Mouse (Mus musculus) CH12.LX (cell line): ENCODE measurements at regions not wholly inside any gene's neighbourhood (a gene's known extent, or its start where the extent isn't known, plus 50 kb on each side); places are given as distances from the start of the nearest gene placed in this dataset.

ENCODE experiments used
- DNase-seq: peaks from one replicate; pipeline ENCODE4 v3.0.0-alpha.2; 2013; ENCODE audit errors: extremely low read depth
- H3K27ac ChIP-seq: 2 replicates; pipeline ENCODE4 v1.5.1; 2012; ENCODE audit warnings: low read depth, mild to moderate bottlenecking, control low read depth, moderate library complexity; ENCODE audit not compliant: insufficient read depth
- H3K27me3 ChIP-seq: replicated peaks from 2 replicates; pipeline ENCODE3; 2012; ENCODE audit warnings: inconsistent platforms
- H3K36me3 ChIP-seq, 2 experiments: replicated peaks in 1 of 2; 2 replicates each; pipeline versions ENCODE3 to v1.6.1; 2012; ENCODE audit warnings: inconsistent platforms in 1 of 2, low read length in 1 of 2, mild to moderate bottlenecking in 1 of 2, mixed read lengths in 1 of 2, moderate library complexity in 1 of 2; ENCODE audit not compliant: control insufficient read depth in 1 of 2, insufficient read depth in 1 of 2
- H3K4me1 ChIP-seq, 2 experiments: 2 replicates each; pipeline ENCODE4 v1.6.1; 2012; ENCODE audit warnings: inconsistent platforms in 1 of 2, moderate library complexity in 1 of 2; ENCODE audit not compliant: insufficient read depth in 2 of 2, control insufficient read depth in 1 of 2
- H3K4me2 ChIP-seq: 2 replicates; pipeline ENCODE4 v1.6.1; 2012; ENCODE audit warnings: low read depth, mild to moderate bottlenecking, control low read depth; ENCODE audit not compliant: poor library complexity, insufficient read depth, severe bottlenecking
- H3K4me3 ChIP-seq, 3 experiments: fragments of 150-350 bp in 1 of 3; sonication (generic) in 1 of 3; replicated peaks in 1 of 3; 2 replicates each; pipeline versions ENCODE3 to v1.5.1; 2011 to 2012; ENCODE audit warnings: low read depth in 2 of 3, low read length in 2 of 3, mild to moderate bottlenecking in 2 of 3, moderate library complexity in 2 of 3, control low read depth in 1 of 3, improper control_type of control experiment in 1 of 3, inconsistent platforms in 1 of 3, mixed read lengths in 1 of 3; ENCODE audit not compliant: poor library complexity in 1 of 3
- H3K79me2 ChIP-seq: replicated peaks from 2 replicates; pipeline ENCODE4 v1.6.1; 2012; ENCODE audit warnings: mild to moderate bottlenecking, moderate library complexity; ENCODE audit not compliant: control insufficient read depth, poor library complexity, insufficient read depth, severe bottlenecking; ENCODE audit errors: extremely low read depth
- H3K9ac ChIP-seq: 2 replicates; pipeline ENCODE4 v1.6.1; 2012; ENCODE audit warnings: low read depth, mild to moderate bottlenecking, control low read depth, moderate library complexity; ENCODE audit not compliant: insufficient read depth
- H3K9me3 ChIP-seq: replicated peaks from 2 replicates; pipeline ENCODE3; 2012; ENCODE audit warnings: low read length, inconsistent platforms, mixed read lengths
- CHD1 ChIP-seq: IDR thresholded peaks from 2 replicates; pipeline ENCODE4 v1.6.1; 2012; ENCODE audit warnings: low read depth, low read length, improper control_type of control experiment, inconsistent platforms
- E2F4 ChIP-seq: IDR thresholded peaks from 2 replicates; pipeline ENCODE4 v1.6.1; 2011; ENCODE audit warnings: low read depth, low read length, improper control_type of control experiment; ENCODE audit not compliant: insufficient replicate concordance
- EP300 ChIP-seq: IDR thresholded peaks from 2 replicates; pipeline ENCODE4 v1.6.1; 2011; ENCODE audit warnings: low read length, improper control_type of control experiment
- ETS1 ChIP-seq: conservative IDR thresholded peaks from 2 replicates; pipeline ENCODE4 v1.6.1; 2012; ENCODE audit warnings: low read depth, mild to moderate bottlenecking, inconsistent platforms, low read length, improper control_type of control experiment, moderate library complexity
- HCFC1 ChIP-seq: IDR thresholded peaks from 2 replicates; pipeline ENCODE4 v1.6.1; 2012; ENCODE audit warnings: low read depth, mild to moderate bottlenecking, inconsistent platforms, low read length, improper control_type of control experiment
- IRF4 ChIP-seq: IDR thresholded peaks from 2 replicates; pipeline ENCODE4 v1.6.1; 2014; ENCODE audit warnings: low read depth, mild to moderate bottlenecking, inconsistent platforms, low read length, improper control_type of control experiment
- JUN ChIP-seq: IDR thresholded peaks from 2 replicates; pipeline ENCODE4 v1.6.1; 2011; ENCODE audit warnings: low read depth, mild to moderate bottlenecking, low read length, improper control_type of control experiment, moderate library complexity; ENCODE audit not compliant: insufficient read depth
- MAFK ChIP-seq: IDR thresholded peaks from 2 replicates; pipeline ENCODE4 v1.6.1; 2011; ENCODE audit warnings: low read length, improper control_type of control experiment; ENCODE audit not compliant: insufficient replicate concordance
- MAZ ChIP-seq: IDR thresholded peaks from 2 replicates; pipeline ENCODE4 v1.6.1; 2012; ENCODE audit warnings: low read depth, mild to moderate bottlenecking, inconsistent platforms, low read length, improper control_type of control experiment, moderate library complexity
- MXI1 ChIP-seq: IDR thresholded peaks from 2 replicates; pipeline ENCODE4 v1.6.1; 2011; ENCODE audit warnings: mild to moderate bottlenecking, low read depth, low read length, improper control_type of control experiment
- PAX5 ChIP-seq: IDR thresholded peaks from 2 replicates; pipeline ENCODE4 v1.6.1; 2012; ENCODE audit warnings: low read length, inconsistent platforms, mixed read lengths
- POLR2AphosphoS2 ChIP-seq: IDR thresholded peaks from 2 replicates; pipeline ENCODE4 v1.6.1; 2011; ENCODE audit warnings: low read depth, low read length, improper control_type of control experiment
- RCOR1 ChIP-seq: conservative IDR thresholded peaks from 2 replicates; pipeline ENCODE4 v1.6.1; 2012; ENCODE audit warnings: low read depth, mild to moderate bottlenecking, inconsistent platforms, low read length, improper control_type of control experiment
- SIN3A ChIP-seq: IDR thresholded peaks from 2 replicates; pipeline ENCODE4 v1.6.1; 2012; ENCODE audit warnings: low read length, improper control_type of control experiment, inconsistent platforms
- SMC3 ChIP-seq: IDR thresholded peaks from 2 replicates; pipeline ENCODE4 v1.6.1; 2011; ENCODE audit warnings: low read depth, low read length, improper control_type of control experiment
- TCF12 ChIP-seq: IDR thresholded peaks from 2 replicates; pipeline ENCODE4 v1.6.1; 2014; ENCODE audit warnings: low read depth, mild to moderate bottlenecking, inconsistent platforms, low read length, improper control_type of control experiment
- UBTF ChIP-seq: IDR thresholded peaks from 2 replicates; pipeline ENCODE4 v1.6.1; 2012; ENCODE audit warnings: low read depth, mild to moderate bottlenecking, inconsistent platforms, low read length, improper control_type of control experiment, moderate library complexity
- USF1 ChIP-seq: IDR thresholded peaks from 2 replicates; pipeline ENCODE4 v1.6.1; 2014; ENCODE audit warnings: low read depth, mild to moderate bottlenecking, inconsistent platforms, low read length, improper control_type of control experiment
- ZKSCAN1 ChIP-seq: IDR thresholded peaks from 2 replicates; pipeline ENCODE4 v1.6.1; 2012; ENCODE audit warnings: low read depth, inconsistent platforms, low read length, improper control_type of control experiment, borderline replicate concordance
- ZMIZ1 ChIP-seq: IDR thresholded peaks from 2 replicates; pipeline ENCODE4 v1.6.1; 2012; ENCODE audit warnings: low read depth, mild to moderate bottlenecking, inconsistent platforms, low read length, improper control_type of control experiment
- ZNF384 ChIP-seq: IDR thresholded peaks from 2 replicates; pipeline ENCODE4 v1.6.1; 2012; ENCODE audit warnings: low read depth, low read length, improper control_type of control experiment, inconsistent platforms
- dilution Hi-C: fragments of 300-500 bp; cut with MboI; formaldehyde crosslinking; loops from 2 replicates; pipeline ENCODE4 v1.14.3; 2020; ENCODE audit warnings: low sequenced_read_pairs; ENCODE audit not compliant: extremely low pct_unique_long_range_greater_than_20kb, extremely low pct_ligation_motif_present
- in situ Hi-C: fragments of 300-500 bp; cut with MboI; formaldehyde crosslinking; loops from 3 replicates; pipeline ENCODE4 v1.14.3; 2019; ENCODE audit warnings: low sequenced_read_pairs, low pct_ligation_motif_present, low pct_unique_long_range_greater_than_20kb, mixed read lengths

DNA sequence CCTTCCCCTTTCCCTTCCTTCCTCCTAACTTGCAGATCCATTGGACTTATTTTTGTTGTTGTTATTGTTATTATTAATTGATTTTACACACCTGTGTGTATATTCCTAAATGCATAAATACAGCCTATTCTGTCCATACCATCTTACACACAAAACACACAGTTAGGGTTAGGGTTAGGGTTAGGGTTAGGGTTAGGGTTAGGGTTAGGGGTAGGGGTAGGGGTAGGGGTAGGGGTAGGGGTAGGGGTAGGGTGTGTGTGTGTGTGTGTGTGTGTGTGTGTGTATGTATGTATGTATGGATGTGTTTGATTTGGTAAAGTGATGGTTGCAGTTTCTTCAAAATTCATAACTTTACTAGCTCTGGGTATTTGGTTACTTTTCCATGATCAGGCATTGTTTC, 892.5 kb upstream of the Cdh18 start:
- Histone ChIP-seq H3K27ac (no peak overlapping the region), H3K9me3 (no peaks in the 10 kb centered on the region), H3K4me1 (no peaks in the 10 kb centered on the region), H3K4me2 (no peak overlapping the region), H3K27me3 (no peaks in the 10 kb centered on the region), H3K4me3 (no peak overlapping the region), H3K79me2 (peaks cover 2% of the 10 kb centered on the region), H3K36me3 (no peaks in the 10 kb centered on the region), H3K9ac (no peak overlapping the region)
- dilution Hi-C loops: no loop called here
- TF ChIP-seq PAX5 (no peak), UBTF (no peak), MXI1 (no peak), ZNF384 (no peak), ZKSCAN1 (no peak), EP300 (no peak), HCFC1 (no peak), USF1 (no peak), POLR2AphosphoS2 (no peak), ETS1 (no peak), SIN3A (no peak), E2F4 (no peak), MAFK (no peak), TCF12 (no peak), MAZ (no peak), SMC3 (no peak)
- in situ Hi-C loops: no loop called here
- no peak for DNase-seq

- Histone ChIP-seq H3K9me3 (no peaks in the 10 kb centered on the region), H3K4me1 (peaks cover 0 to 6% of the 10 kb centered on the region in 2 experiments; a peak in 2 of 4 replicates), H3K4me2 (no peak overlapping the region), H3K27ac (no peak overlapping the region), H3K79me2 (no peaks in the 10 kb centered on the region), H3K36me3 (no peaks in the 10 kb centered on the region), H3K4me3 (no peak overlapping the region), H3K27me3 (no peaks in the 10 kb centered on the region), H3K9ac (no peak overlapping the region)
- DNase-seq: no peak
- TF ChIP-seq ZMIZ1: no peak
- no peak for TF ChIP-seq RCOR1
- TF ChIP-seq IRF4: no peak
- TF ChIP-seq JUN: no peak
- no peak for TF ChIP-seq ZNF384
- TF ChIP-seq CHD1: no peak
- in situ Hi-C loops: no loop called here
- dilution Hi-C loops: no loop called here
These were observed 884.6 kb upstream of the Cdh18 start for GRCm38 (mm10) chr15:21664180-21664579.
